Comparison of ENCODE assay signal across 9 mouse cellular contexts in genomic region chr3:107094028-107094427, GRCm38 (mm10). TPM values are rescaled to one million over a fixed set of nuclear protein-coding genes. Genes with fewer than 3 reads are reported as not detected.
DNase-seq lines count a peak whose midpoint lies in the region; ATAC-seq and TF ChIP-seq lines count a peak whose summit lies in the region.
"Had no signal": no experiment of that assay in that cellular context is flagged by ENCODE, and none has a peak within 500 bp of the region (broad histone marks: within the 10 kb centered on the region; RNA-seq: fewer than 3 reads in every experiment).

No protein-coding gene starts in this region.

- H3K36me3 ChIP-seq in kidney, adult 2 months (ENCODE audit: control insufficient read depth, insufficient read depth, low read length) = no peaks in the 10 kb centered on the region
- no peaks in the 10 kb centered on the region for H3K36me3 ChIP-seq in kidney, embryonic 15.5 days
- no peaks in the 10 kb centered on the region for H3K36me3 ChIP-seq in forebrain, embryonic 15.5 days
- no peaks in the 10 kb centered on the region for H3K36me3 ChIP-seq in midbrain, embryonic 14.5 days (ENCODE audit: control insufficient read depth, insufficient read depth, low read length)
- H3K36me3 ChIP-seq: embryonic facial prominence, embryonic 13.5 days had no signal

- peak; percentile 90 for TF ChIP-seq CTCF in kidney, adult 2 months (conservative IDR thresholded peaks at IDR 0.05; ENCODE audit: insufficient read depth, insufficient read length, low read depth, low read length)

- H3K27me3 ChIP-seq in kidney, adult 2 months (replicated peaks; ENCODE audit: control insufficient read depth, insufficient read depth, low read length) = no peaks in the 10 kb centered on the region
- H3K27me3 ChIP-seq in kidney, embryonic 15.5 days = peaks cover 13% of the 10 kb centered on the region; the same call in 1 of the 2 replicates
- no peaks in the 10 kb centered on the region for H3K27me3 ChIP-seq in forebrain, embryonic 15.5 days
- H3K27me3 ChIP-seq in midbrain, embryonic 14.5 days (ENCODE audit: control insufficient read depth, insufficient read depth, low read length) = no peaks in the 10 kb centered on the region

- H3K4me1 ChIP-seq in kidney, adult 2 months (ENCODE audit: control insufficient read depth, insufficient read depth, low read length) = no peaks in the 10 kb centered on the region
- no peaks in the 10 kb centered on the region for H3K4me1 ChIP-seq in kidney, embryonic 15.5 days
- no peaks in the 10 kb centered on the region for H3K4me1 ChIP-seq in forebrain, embryonic 15.5 days
- no peaks in the 10 kb centered on the region for H3K4me1 ChIP-seq in midbrain, embryonic 14.5 days (ENCODE audit: control insufficient read depth, insufficient read depth, low read length)
- H3K4me1 ChIP-seq: embryonic facial prominence, embryonic 13.5 days had no signal

- H3K9ac ChIP-seq in kidney, embryonic 15.5 days = no peak overlapping the region
- H3K9ac ChIP-seq in forebrain, embryonic 15.5 days (replicated peaks) = no peak overlapping the region
- no peak overlapping the region for H3K9ac ChIP-seq in midbrain, embryonic 14.5 days (replicated peaks; ENCODE audit: low read length)
- H3K9ac ChIP-seq: embryonic facial prominence, embryonic 13.5 days had no signal

- no peak for ATAC-seq in kidney, embryonic 15.5 days (replicated peaks; ENCODE audit: low FRiP score)
- ATAC-seq in forebrain, embryonic 15.5 days (replicated peaks) = peak; percentile 77
- peak; percentile 66; the same call in 1 of the 2 replicates for ATAC-seq in midbrain, embryonic 14.5 days (ENCODE audit: low FRiP score, low TSS enrichment)

- H3K4me2 ChIP-seq in kidney, embryonic 15.5 days = no peak overlapping the region
- no peak overlapping the region for H3K4me2 ChIP-seq in forebrain, embryonic 15.5 days (replicated peaks)
- no peak overlapping the region for H3K4me2 ChIP-seq in midbrain, embryonic 14.5 days (ENCODE audit: low read length)
- H3K4me2 ChIP-seq: embryonic facial prominence, embryonic 13.5 days had no signal

- H3K9me3 ChIP-seq in kidney, embryonic 15.5 days (replicated peaks) = no peaks in the 10 kb centered on the region
- no peaks in the 10 kb centered on the region for H3K9me3 ChIP-seq in forebrain, embryonic 15.5 days
- no peaks in the 10 kb centered on the region for H3K9me3 ChIP-seq in midbrain, embryonic 14.5 days (ENCODE audit: control insufficient read depth, low read length)
- H3K9me3 ChIP-seq: embryonic facial prominence, embryonic 13.5 days had no signal

- TF ChIP-seq POLR2A in kidney, adult 2 months (IDR thresholded peaks at IDR 0.05; ENCODE audit: low read depth, low read length) = no peak

- 5% methylated on average over 4 of the region's 4 CpGs for WGBS in kidney, adult 2 months
- 7% methylated on average over 4 of the region's 4 CpGs for WGBS in kidney, embryonic 15.5 days
- WGBS in forebrain, embryonic 15.5 days = 5% methylated on average over 4 of the region's 4 CpGs
- WGBS in large intestine, adult 2 months = 4% methylated on average over 4 of the region's 4 CpGs
- 3% methylated on average over 4 of the region's 4 CpGs for WGBS in midbrain, embryonic 14.5 days

- no peak overlapping the region for H3K27ac ChIP-seq in kidney, adult 2 months (ENCODE audit: insufficient read depth, low read depth, low read length)
- no peak overlapping the region for H3K27ac ChIP-seq in kidney, embryonic 15.5 days
- no peak overlapping the region for H3K27ac ChIP-seq in forebrain, embryonic 15.5 days (replicated peaks)
- H3K27ac ChIP-seq in midbrain, embryonic 14.5 days (replicated peaks; ENCODE audit: low read depth, low read length) = no peak overlapping the region; the same call in 1 of the 2 replicates
- H3K27ac ChIP-seq: embryonic facial prominence, embryonic 13.5 days had no signal

- no peak overlapping the region for H3K4me3 ChIP-seq in kidney, adult 2 months (ENCODE audit: insufficient read depth, low read depth, low read length)
- no peak overlapping the region for H3K4me3 ChIP-seq in kidney, embryonic 15.5 days (replicated peaks)
- no peak overlapping the region for H3K4me3 ChIP-seq in forebrain, embryonic 15.5 days
- no peak overlapping the region for H3K4me3 ChIP-seq in midbrain, embryonic 14.5 days (replicated peaks; ENCODE audit: low read depth, low read length)
- H3K4me3 ChIP-seq: embryonic facial prominence, embryonic 13.5 days had no signal

- peak; percentile 51 for DNase-seq in kidney, adult 2 months
- peak; percentile 39 for DNase-seq in ES-CJ7 (ENCODE audit: low read depth, low spot score)
- peak; percentile 69 for DNase-seq in cerebellum, adult 11 months
- peak; percentile 14 for DNase-seq in large intestine, adult 2 months (ENCODE audit: low read depth, low spot score)
- peak; percentile 83 for DNase-seq in midbrain, embryonic 14.5 days
- peak; percentile 31 to 50 for DNase-seq in thymus, postnatal 36 days

RNA-seq across cellular contexts. Expression of gene Kcna2, which starts 6.9 kb away (rescaled TPM):
- polyA plus RNA-seq in kidney, adult 2 months (2012; rRNA removed) = 0.23 and 0.34 TPM in 2 replicates
- polyA plus RNA-seq in kidney, embryonic 15.5 days (2015; fragmentation: Nextera tagmentation; extraction: Ambion mirVana) = 0.08 TPM in 2 replicates
- polyA plus RNA-seq in forebrain, embryonic 15.5 days (2015; fragmentation: Nextera tagmentation; extraction: Ambion mirVana) = 0.73 and 0.83 TPM in 2 replicates
- 0.71 and 0.99 TPM in 2 replicates for polyA plus RNA-seq in large intestine, adult 2 months (2012; rRNA removed)
- polyA plus RNA-seq in midbrain, embryonic 14.5 days (2014; fragmentation: Nextera tagmentation; extraction: Ambion mirVana) = 1.5 and 2.0 TPM in 2 replicates

RNA-seq across cellular contexts. Expression of gene Kcna3, which starts 58.1 kb away (rescaled TPM):
- polyA plus RNA-seq in kidney, adult 2 months (2012; rRNA removed) = 0.49 and 1.1 TPM in 2 replicates
- 1.1 and 1.4 TPM in 2 replicates for polyA plus RNA-seq in kidney, embryonic 15.5 days (2015; fragmentation: Nextera tagmentation; extraction: Ambion mirVana)
- polyA plus RNA-seq in forebrain, embryonic 15.5 days (2015; fragmentation: Nextera tagmentation; extraction: Ambion mirVana) = 21.8 and 21.9 TPM in 2 replicates
- polyA plus RNA-seq in large intestine, adult 2 months (2012; rRNA removed) = 0.73 and 3.4 TPM in 2 replicates
- 13.1 and 16.0 TPM in 2 replicates for polyA plus RNA-seq in midbrain, embryonic 14.5 days (2014; fragmentation: Nextera tagmentation; extraction: Ambion mirVana)

Comparison
In these comparisons a context has a peak if more than half of its experiments do, and no peak if none do; other contexts are left out.
1. DNase-seq: peak in every context shown above with its lines; median percentile 83 in midbrain, embryonic 14.5 days; 69 in cerebellum, adult 11 months; 51 in kidney, adult 2 months; 40 in thymus, postnatal 36 days; 39 in ES-CJ7; 14 in large intestine, adult 2 months.